Mouse (Mus musculus) left cerebral cortex, postnatal 14 days (tissue): Measurements from ENCODE around the gene Foxk2. TPM values are rescaled to one million over a fixed set of nuclear protein-coding genes. Genes with fewer than 3 reads are reported as not detected.
A peak's percentile ranks its signal among the peaks of the same experiment; 100 is the strongest.
"Not testable (repeated sequence)": the region's sequence is repeated elsewhere in the genome, so short reads cannot be mapped to it uniquely, and the experiment has no call there.

ENCODE experiments used
- DNase-seq, 2 experiments: peaks; one replicate each; pipeline ENCODE4 v3.0.0; 2021 to 2022; ENCODE audit warnings: low spot score in 2 of 2, mixed read lengths in 1 of 2
- intact Hi-C: fragments of 180-260 bp; cut with DNase I; formaldehyde crosslinking; loops from one replicate; pipeline ENCODE4 v1.15.1; 2025
- total RNA-seq, 2 experiments: library from RNA; stranded (reverse); gene quantifications; 2 replicates each; pipeline ENCODE4 v1.2.3; 2021

The Foxk2 gene
- total RNA-seq, 2 experiments from 2014 or later: 115 TPM

DNA sequence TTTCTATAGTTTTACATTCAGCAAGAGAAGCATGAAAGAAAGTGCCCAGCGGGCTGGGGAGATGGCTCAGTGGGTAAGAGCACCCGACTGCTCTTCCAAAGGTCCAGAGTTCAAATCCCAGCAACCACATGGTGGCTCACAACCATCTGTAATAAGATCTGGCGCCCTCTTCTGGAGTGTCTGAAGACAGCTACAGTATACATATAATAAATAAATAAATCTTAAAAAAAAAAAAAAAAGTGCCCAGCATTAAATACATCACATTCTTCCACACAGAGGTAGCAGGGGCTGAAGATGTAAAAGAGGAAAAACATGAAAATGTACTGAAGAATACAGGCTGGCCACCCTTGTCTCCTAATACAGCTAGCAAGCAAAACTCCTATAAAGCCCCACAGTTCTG, 88.9 kb downstream of the Foxk2 start:
- intact Hi-C loops, DNase-seq: not testable (repeated sequence)

DNA sequence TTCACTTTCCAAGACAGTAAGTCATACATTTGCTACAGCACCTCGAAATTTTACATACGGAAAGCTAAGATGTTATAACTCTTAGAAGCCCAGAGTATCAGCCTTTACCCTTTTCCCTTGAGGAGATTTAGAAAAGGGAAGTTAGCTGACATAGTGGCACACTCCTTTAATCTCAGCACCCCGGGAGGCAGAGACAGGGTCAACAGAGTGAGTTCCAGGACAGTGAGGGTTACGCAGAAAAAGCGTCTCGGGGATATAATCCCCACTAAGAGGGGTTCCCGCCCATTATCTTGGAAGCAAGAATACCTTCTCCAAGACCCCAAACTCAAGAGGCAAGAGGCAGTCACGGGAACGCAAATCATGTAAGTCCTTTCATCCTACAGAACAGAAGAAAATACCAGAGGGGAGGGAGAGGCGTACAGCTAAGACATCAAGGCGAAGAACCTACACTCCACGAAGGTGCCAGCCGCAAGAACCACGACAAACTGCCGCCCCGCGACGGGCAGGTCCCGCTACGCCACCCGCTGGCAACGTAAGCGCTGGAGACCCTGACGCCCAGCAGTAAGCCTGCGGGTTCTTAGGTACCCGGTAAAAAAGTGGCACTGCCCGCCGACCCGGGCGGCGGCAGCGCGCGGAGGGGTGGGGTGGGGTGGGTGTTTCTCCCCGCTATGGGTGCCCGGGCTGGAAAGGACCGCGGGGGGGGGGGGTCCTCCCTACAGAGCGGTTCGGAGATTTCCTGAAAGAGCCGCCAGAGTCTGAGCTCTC, 93.7 kb downstream of the Foxk2 start:
- intact Hi-C loops: no loop called here
- peak in 1 of 2 experiments; percentile 49 for DNase-seq

DNA sequence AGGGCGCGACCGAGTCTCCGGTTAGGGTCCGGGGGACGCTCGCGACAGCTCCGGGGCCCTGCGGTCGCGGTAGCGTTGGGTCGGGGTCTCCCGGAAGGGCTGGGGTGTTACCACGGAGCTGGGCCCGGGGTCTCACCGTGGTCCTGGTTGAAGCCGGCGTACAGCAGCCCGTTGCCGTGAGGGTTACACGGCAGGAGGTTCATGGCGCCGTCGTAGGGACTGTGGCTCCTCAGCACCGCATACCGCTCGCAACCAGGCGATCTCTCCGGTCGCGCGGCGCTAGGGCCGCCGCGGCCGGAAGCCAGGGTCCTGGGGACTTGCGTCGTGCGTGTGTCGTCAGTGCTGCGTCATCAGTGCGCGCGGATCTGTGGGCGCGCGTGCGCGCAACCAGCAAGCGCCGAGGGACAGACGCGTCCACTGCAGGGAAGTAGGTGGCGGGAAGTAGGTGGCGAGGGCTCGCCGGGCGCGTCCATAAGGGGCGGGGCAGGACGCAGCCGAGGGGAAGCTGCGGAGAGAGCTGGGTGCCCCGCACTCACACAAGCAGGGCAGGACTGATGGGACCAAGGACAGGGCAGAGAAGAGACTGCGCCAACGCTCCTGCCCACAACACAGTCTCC, 94.4 kb downstream of the Foxk2 start, which contains the start of gene Wdr45b:
TSS of gene Wdr45b (minus strand) at position 355 of the 617 bp plus-strand sequence.
- intact Hi-C loops: no loop called here
- DNase-seq: peak; percentile 98 to 99

Other genes with a start within 250 kb of the Foxk2 start
- under 1 TPM; 0.36 to 0.62 TPM for gene Cd7, start 220.6 kb upstream of the Foxk2 start, total RNA-seq
- not detected for gene Sectm1b, start 196.4 kb upstream of the Foxk2 start, total RNA-seq
- gene Sectm1a, start 178.8 kb upstream of the Foxk2 start, total RNA-seq: not detected
- not detected for gene Tex19.2, start 141.3 kb upstream of the Foxk2 start, total RNA-seq
- not detected for gene Tex19.1, start 113.8 kb upstream of the Foxk2 start, total RNA-seq
- gene Uts2r, start 99.7 kb upstream of the Foxk2 start, total RNA-seq: not detected
- gene Hexdc, start 55.6 kb upstream of the Foxk2 start, total RNA-seq: 10 to 100 TPM; 30.6 to 32.4 TPM
- 1 to 10 TPM; 7.1 to 7.4 TPM for gene Ogfod3, start 55.3 kb upstream of the Foxk2 start, total RNA-seq
- gene Cybc1, start 30.7 kb upstream of the Foxk2 start, total RNA-seq: 10 to 100 TPM; 21.1 to 23.8 TPM
- 10 to 100 TPM; 67.4 to 70.7 TPM for gene Narf, start 22.7 kb upstream of the Foxk2 start, total RNA-seq
- 10 to 100 TPM; 62.2 to 68.9 TPM for gene Wdr45b, start 94.5 kb downstream of the Foxk2 start, total RNA-seq
- gene Rab40b, start 128.3 kb downstream of the Foxk2 start, total RNA-seq: 10 to 100 TPM; 42.2 to 44.7 TPM
- gene Fn3krp, start 161.4 kb downstream of the Foxk2 start, total RNA-seq: 10 to 100 TPM; 32.9 to 34.5 TPM
- gene Fn3k, start 174.9 kb downstream of the Foxk2 start, total RNA-seq: 10 to 100 TPM; 31.1 to 35.2 TPM
- gene Tbcd, start 192.0 kb downstream of the Foxk2 start, total RNA-seq: 10 to 100 TPM; 45.9 to 48.2 TPM